In the genomic region with DNA sequence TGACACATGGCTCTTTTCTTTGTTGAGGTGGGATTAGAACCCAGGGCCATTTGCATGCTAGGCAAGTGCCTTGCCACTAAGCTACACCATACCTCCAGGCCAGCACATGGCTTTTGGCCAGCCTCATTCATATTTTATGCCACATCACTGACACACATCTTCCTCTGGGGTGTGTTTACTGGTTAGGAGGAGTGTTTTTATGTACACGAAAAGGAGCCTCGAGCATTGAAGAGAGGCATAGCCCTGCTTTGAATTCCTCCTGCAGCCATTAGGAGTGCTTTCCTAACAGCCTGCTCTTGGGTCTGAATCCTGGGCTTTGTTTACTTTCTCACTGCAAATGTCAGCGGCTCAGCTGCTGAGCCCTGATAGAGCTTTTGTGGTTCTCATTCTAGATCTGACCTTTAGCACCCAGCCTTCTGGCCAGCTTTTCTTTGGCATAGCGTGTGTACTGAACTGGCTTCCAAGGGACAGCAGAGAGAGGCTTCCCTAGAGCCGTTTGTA, we compare ENCODE assay signal across 9 mouse cellular contexts. TPM values are rescaled to one million over a fixed set of nuclear protein-coding genes. Genes with fewer than 3 reads are reported as not detected.
DNase-seq lines count a peak whose midpoint lies in the region; ATAC-seq and TF ChIP-seq lines count a peak whose summit lies in the region.
"Had no signal": no experiment of that assay in that cellular context is flagged by ENCODE, and none has a peak within 500 bp of the region (broad histone marks: within the 10 kb centered on the region; RNA-seq: fewer than 3 reads in every experiment).

No protein-coding gene starts in this region.

- no peak for ATAC-seq in forebrain, embryonic 15.5 days (replicated peaks)
- peak; percentile 49; the same call in 1 of the 2 replicates for ATAC-seq in hindbrain, embryonic 13.5 days (ENCODE audit: low FRiP score)
- peak; percentile 44; the same call in 1 of the 2 replicates for ATAC-seq in lung, embryonic 14.5 days (ENCODE audit: insufficient read depth)
- peak; percentile 51; the same call in 1 of the 2 replicates for ATAC-seq in stomach, embryonic 16.5 days (ENCODE audit: insufficient read depth, low FRiP score)
- ATAC-seq: Patski had no signal

- intact Hi-C loops in left cerebral cortex, postnatal 4 days (cut with DNase I), result no loop called here

- H3K27ac ChIP-seq in forebrain, embryonic 15.5 days (replicated peaks), result peak overlapping the region; percentile 56
- H3K27ac ChIP-seq in hindbrain, embryonic 13.5 days, result peak overlapping the region; percentile 80
- no peak overlapping the region for H3K27ac ChIP-seq in lung, embryonic 14.5 days (ENCODE audit: low read depth)
- peak overlapping the region; percentile 59 for H3K27ac ChIP-seq in stomach, embryonic 16.5 days (ENCODE audit: low read length)

- peaks cover 17% of the 10 kb centered on the region for H3K4me1 ChIP-seq in forebrain, embryonic 15.5 days
- peaks cover 47% of the 10 kb centered on the region for H3K4me1 ChIP-seq in hindbrain, embryonic 13.5 days (replicated peaks)
- H3K4me1 ChIP-seq in lung, embryonic 14.5 days (ENCODE audit: insufficient read depth), result 0 out of 2 replicates have a peak, but pooled peaks cover 6% of the 10 kb centered on the region
- H3K4me1 ChIP-seq in stomach, embryonic 16.5 days (ENCODE audit: control insufficient read depth, insufficient read depth, low read length), result peaks cover 27% of the 10 kb centered on the region

- TF ChIP-seq CTCF in lung, embryonic 14.5 days (IDR thresholded peaks at IDR 0.05; ENCODE audit: low read depth), result no peak

- H3K4me3 ChIP-seq in forebrain, embryonic 15.5 days, result no peak overlapping the region
- H3K4me3 ChIP-seq in hindbrain, embryonic 13.5 days, result no peak overlapping the region
- H3K4me3 ChIP-seq in lung, embryonic 14.5 days (ENCODE audit: low read depth, low read length), result no peak overlapping the region
- no peak overlapping the region for H3K4me3 ChIP-seq in stomach, embryonic 16.5 days (replicated peaks; ENCODE audit: low read length)

- H3K4me2 ChIP-seq in forebrain, embryonic 15.5 days (replicated peaks), result no peak overlapping the region
- no peak overlapping the region for H3K4me2 ChIP-seq in hindbrain, embryonic 13.5 days
- H3K4me2 ChIP-seq in lung, embryonic 14.5 days, result no peak overlapping the region
- no peak overlapping the region; the same call in 1 of the 2 replicates for H3K4me2 ChIP-seq in stomach, embryonic 16.5 days (ENCODE audit: low read depth, low read length)

- no peak overlapping the region for H3K9ac ChIP-seq in forebrain, embryonic 15.5 days (replicated peaks)
- H3K9ac ChIP-seq in hindbrain, embryonic 13.5 days, result 0 out of 2 replicates have a peak overlapping the region, but pooled peaks have one; percentile 11
- no peak overlapping the region for H3K9ac ChIP-seq in lung, embryonic 14.5 days
- 0 out of 2 replicates have a peak overlapping the region, but pooled peaks have one; percentile 45 for H3K9ac ChIP-seq in stomach, embryonic 16.5 days (ENCODE audit: low read length)

- H3K36me3 ChIP-seq in forebrain, embryonic 15.5 days, result no peaks in the 10 kb centered on the region
- H3K36me3 ChIP-seq in hindbrain, embryonic 13.5 days, result no peaks in the 10 kb centered on the region
- no peaks in the 10 kb centered on the region for H3K36me3 ChIP-seq in lung, embryonic 14.5 days (ENCODE audit: insufficient read depth)
- H3K36me3 ChIP-seq in stomach, embryonic 16.5 days (ENCODE audit: control insufficient read depth, insufficient read depth, low read length), result no peaks in the 10 kb centered on the region

- H3K9me3 ChIP-seq in forebrain, embryonic 15.5 days, result no peaks in the 10 kb centered on the region
- no peaks in the 10 kb centered on the region for H3K9me3 ChIP-seq in hindbrain, embryonic 13.5 days
- no peaks in the 10 kb centered on the region for H3K9me3 ChIP-seq in lung, embryonic 14.5 days (ENCODE audit: low read depth, low read length)
- H3K9me3 ChIP-seq in stomach, embryonic 16.5 days (replicated peaks; ENCODE audit: control insufficient read depth, low read length), result no peaks in the 10 kb centered on the region

- peak; percentile 13 for DNase-seq in left cerebral cortex, postnatal 4 days
- no peak for DNase-seq in left cerebral cortex, adult 9 months (ENCODE audit: low spot score in 2 of 2)
- DNase-seq in lung, embryonic 14.5 days, result peak; percentile 59
- no peak for DNase-seq in layer of hippocampus, adult 9-11 months
- no peak for DNase-seq in frontal cortex, postnatal 14 days (ENCODE audit: low spot score in 2 of 2)

- 19% methylated on average over 5 of the region's 5 CpGs for WGBS in forebrain, embryonic 15.5 days
- WGBS in hindbrain, embryonic 13.5 days, result 23% methylated on average over 5 of the region's 5 CpGs
- WGBS in lung, embryonic 14.5 days, result 3% methylated on average over 5 of the region's 5 CpGs
- WGBS in stomach, embryonic 16.5 days, result 7% methylated on average over 5 of the region's 5 CpGs

- H3K27me3 ChIP-seq in forebrain, embryonic 15.5 days, result no peaks in the 10 kb centered on the region
- no peaks in the 10 kb centered on the region for H3K27me3 ChIP-seq in hindbrain, embryonic 13.5 days
- H3K27me3 ChIP-seq in lung, embryonic 14.5 days (ENCODE audit: insufficient read depth, low read length), result no peaks in the 10 kb centered on the region
- no peaks in the 10 kb centered on the region for H3K27me3 ChIP-seq in stomach, embryonic 16.5 days (ENCODE audit: control insufficient read depth, insufficient read depth, low read length)
- H3K27me3 ChIP-seq: Patski had no signal

RNA-seq across cellular contexts. Expression of a gene that starts 44.4 kb away (rescaled TPM):
- total RNA-seq in left cerebral cortex, postnatal 4 days (2021), result 10 to 100 TPM; 24.7 to 25.2 TPM
- polyA plus RNA-seq in forebrain, embryonic 15.5 days (2015; fragmentation: Nextera tagmentation; extraction: Ambion mirVana), result 1.5 and 2.3 TPM in 2 replicates
- 3.7 and 4.3 TPM in 2 replicates for polyA plus RNA-seq in hindbrain, embryonic 13.5 days (2015; fragmentation: Nextera tagmentation; extraction: Ambion mirVana)
- 0.09 and 0.18 TPM in 2 replicates for polyA plus RNA-seq in lung, embryonic 14.5 days (2014; fragmentation: Nextera tagmentation; extraction: Ambion mirVana)
- polyA plus RNA-seq in stomach, embryonic 16.5 days (2015; fragmentation: Nextera tagmentation; extraction: Ambion mirVana), result 0.12 and 0.30 TPM in 2 replicates

Comparison
In these comparisons a context has a peak if more than half of its experiments do, and no peak if none do; other contexts are left out.
1. DNase-seq: peak in left cerebral cortex, postnatal 4 days (single experiment) and lung, embryonic 14.5 days (single experiment); none in left cerebral cortex, adult 9 months (0 of 2), layer of hippocampus, adult 9-11 months (single experiment) and frontal cortex, postnatal 14 days (0 of 2).
2. H3K9ac ChIP-seq: peak in hindbrain, embryonic 13.5 days (single experiment) and stomach, embryonic 16.5 days (single experiment); none in forebrain, embryonic 15.5 days (single experiment) and lung, embryonic 14.5 days (single experiment).